ENCODE assay signal across 7 mouse cellular contexts in genomic region chr14:118924673-118925615, GRCm38 (mm10). TPM values are rescaled to one million over a fixed set of nuclear protein-coding genes. Genes with fewer than 3 reads are reported as not detected.
DNase-seq lines count a peak whose midpoint lies in the region; ATAC-seq and TF ChIP-seq lines count a peak whose summit lies in the region.

Gene Dzip1 (minus strand): TSS chr14:118925460.

- no peaks in the 10 kb centered on the region for H3K9me3 ChIP-seq in hindbrain, embryonic 16.5 days (ENCODE audit: control insufficient read depth, low read length)

- no peaks in the 10 kb centered on the region for H3K27me3 ChIP-seq in hindbrain, embryonic 16.5 days (replicated peaks; ENCODE audit: control insufficient read depth, insufficient read depth, low read length)

- ATAC-seq in activated CD4-positive, CD25-positive, alpha-beta regulatory T cell, adult 4 months = peak; percentile 72
- ATAC-seq in hindbrain, embryonic 16.5 days = peak; percentile 96
- peak; percentile 44 for ATAC-seq in megakaryocyte, adult 5-6 weeks (ENCODE audit: poor library complexity, severe bottlenecking)

- H3K9ac ChIP-seq in hindbrain, embryonic 16.5 days (ENCODE audit: low read depth, low read length) = peak within 1 kb of the TSS; percentile 88

- peak within 1 kb of the TSS; percentile 73 for H3K4me3 ChIP-seq in gastrocnemius, adult 2 months
- peak within 1 kb of the TSS; percentile 76 for H3K4me3 ChIP-seq in hindbrain, embryonic 16.5 days (ENCODE audit: low read length)

- intact Hi-C loops in gastrocnemius, adult 2 months (cut with DNase I) = no loop called here

- peak within 1 kb of the TSS; percentile 88 for H3K4me2 ChIP-seq in hindbrain, embryonic 16.5 days (ENCODE audit: low read length)

- no peak for TF ChIP-seq CTCF in gastrocnemius, adult 2 months (IDR thresholded peaks at IDR 0.05)

- peak; percentile 58 to 66 for DNase-seq in cerebellum, postnatal 36 days
- peak; percentile 82 for DNase-seq in gastrocnemius, adult 2 months
- peak; percentile 59 to 82 for DNase-seq in left cerebral cortex, adult 8-10 months (ENCODE audit: low spot score in 2 of 2)
- DNase-seq in right cerebral cortex, postnatal 14 days = peak; percentile 77

- under 1% methylated on average over 47 of the region's 55 CpGs for WGBS in hindbrain, embryonic 16.5 days

- no peaks in the 10 kb centered on the region for H3K36me3 ChIP-seq in hindbrain, embryonic 16.5 days (ENCODE audit: control insufficient read depth, insufficient read depth, low read length)

- peaks cover 42% of the 10 kb centered on the region for H3K4me1 ChIP-seq in hindbrain, embryonic 16.5 days (ENCODE audit: control insufficient read depth, insufficient read depth, low read depth, low read length)

- H3K27ac ChIP-seq in gastrocnemius, adult 2 months = peak within 1 kb of the TSS; percentile 65
- H3K27ac ChIP-seq in hindbrain, embryonic 16.5 days (ENCODE audit: low read depth, low read length) = peak within 1 kb of the TSS; percentile 92

RNA-seq across cellular contexts. Expression of gene Dzip1, which starts in this region (rescaled TPM):
- 1 to 10 TPM; 8.0 to 8.6 TPM for polyA plus RNA-seq in activated CD4-positive, CD25-positive, alpha-beta regulatory T cell, adult 4 months (2017; shearing (Covaris generic))
- 1 to 10 TPM; 1.6 to 2.6 TPM for total RNA-seq in gastrocnemius, adult 2 months (2021)
- 85.8 and 93.5 TPM in 2 replicates for polyA plus RNA-seq in hindbrain, embryonic 16.5 days (2015; fragmentation: Nextera tagmentation; extraction: Ambion mirVana)
- total RNA-seq in left cerebral cortex, adult 8-10 months (2022) = 100 to 1,000 TPM; 108 to 118 (median 112) TPM
- total RNA-seq in megakaryocyte, adult 5-6 weeks (2015) = 0.02 and 0.36 TPM in 2 replicates
- total RNA-seq in megakaryocyte, adult 5-6 weeks (2017) = 0.04 and 0.61 TPM in 2 replicates

Comparison
In these comparisons a context has a peak if more than half of its experiments do, and no peak if none do; other contexts are left out.
1. Peak in every context shown above with its lines: DNase-seq, ATAC-seq, H3K4me3 ChIP-seq and H3K27ac ChIP-seq.
2. RNA of gene Dzip1 (total RNA-seq): 108 to 118 TPM in left cerebral cortex, adult 8-10 months; 1.6 to 2.6 TPM in gastrocnemius, adult 2 months and 0.02 to 0.61 TPM in megakaryocyte, adult 5-6 weeks; every median in the first group is over 10 times any median in the second.
3. Peak in ATAC-seq in megakaryocyte, adult 5-6 weeks; RNA of the gene not detected or under 1 TPM.
4. ATAC-seq: peak in every context shown above with its lines; median percentile 96 in hindbrain, embryonic 16.5 days; 72 in activated CD4-positive, CD25-positive, alpha-beta regulatory T cell, adult 4 months; 44 in megakaryocyte, adult 5-6 weeks.